Mouse (Mus musculus): ENCODE measurements around the gene Tmem100. TPM values are rescaled to one million over a fixed set of nuclear protein-coding genes. Genes with fewer than 3 reads are reported as not detected.

Tmem100 gene
- polyA plus RNA-seq, 2 experiments: 0.13 to 0.24 TPM

DNA sequence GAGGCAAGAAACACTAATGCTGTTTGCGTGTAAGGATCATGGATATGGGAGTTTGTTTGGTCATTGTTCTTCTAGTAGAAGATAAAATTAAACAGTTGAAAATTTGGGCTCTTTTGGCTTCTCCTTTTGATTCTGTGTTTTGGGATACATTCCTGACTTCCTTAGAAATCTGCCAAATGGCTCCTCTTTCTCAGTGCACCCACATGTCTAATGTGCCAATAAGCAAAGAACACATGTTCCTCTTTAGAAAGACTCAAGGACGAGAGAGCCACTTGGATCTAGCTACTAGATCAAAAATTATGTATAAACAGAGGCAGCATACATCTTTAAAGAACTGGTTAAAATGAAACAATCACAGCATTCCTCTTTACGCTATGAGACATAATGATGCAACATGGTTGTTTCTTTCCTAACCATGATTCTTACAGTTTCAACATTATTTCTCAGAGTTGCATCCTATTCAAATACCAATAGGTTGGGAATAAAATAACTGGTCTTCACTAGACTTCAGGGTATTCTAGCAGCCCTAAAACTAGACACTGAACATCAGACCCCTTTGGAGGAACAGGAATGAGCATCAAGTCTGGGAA is 50.6 kb downstream of the Tmem100 start:
- 68% methylated on average over 3 of the region's 3 CpGs for WGBS (ENCODE audit: insufficient replicate concordance)
- ATAC-seq (ENCODE audit: insufficient read depth) (no peak), DNase-seq (ENCODE audit: low read depth in 3 of 3, low spot score in 3 of 3) (no peak)
- Histone ChIP-seq H3K4me2 (ENCODE audit: low read depth) (no peak overlapping the region), H3K4me1 (replicated peaks; ENCODE audit: control insufficient read depth in 2 of 2, insufficient read depth in 2 of 2, low read length in 1 of 2) (no peaks in the 10 kb centered on the region), H3K36me3 (replicated peaks; ENCODE audit: control insufficient read depth, insufficient read depth, low read depth) (no peaks in the 10 kb centered on the region), H3K9ac (replicated peaks) (no peak overlapping the region), H3K9me3 (ENCODE audit: control insufficient read depth, low read length) (no peaks in the 10 kb centered on the region), H3K4me3 (ENCODE audit: insufficient read depth in 1 of 2, low read depth in 2 of 2, low read length in 2 of 2) (no peak overlapping the region), H3K27me3 (ENCODE audit: control insufficient read depth, insufficient read depth, low read length) (no peaks in the 10 kb centered on the region), H3K27ac (no peak overlapping the region)
- TF ChIP-seq EP300 (IDR thresholded peaks at IDR 0.05; ENCODE audit: low read depth): no peak
- TF ChIP-seq CTCF (IDR thresholded peaks at IDR 0.05; ENCODE audit: low read depth): no peak

DNA sequence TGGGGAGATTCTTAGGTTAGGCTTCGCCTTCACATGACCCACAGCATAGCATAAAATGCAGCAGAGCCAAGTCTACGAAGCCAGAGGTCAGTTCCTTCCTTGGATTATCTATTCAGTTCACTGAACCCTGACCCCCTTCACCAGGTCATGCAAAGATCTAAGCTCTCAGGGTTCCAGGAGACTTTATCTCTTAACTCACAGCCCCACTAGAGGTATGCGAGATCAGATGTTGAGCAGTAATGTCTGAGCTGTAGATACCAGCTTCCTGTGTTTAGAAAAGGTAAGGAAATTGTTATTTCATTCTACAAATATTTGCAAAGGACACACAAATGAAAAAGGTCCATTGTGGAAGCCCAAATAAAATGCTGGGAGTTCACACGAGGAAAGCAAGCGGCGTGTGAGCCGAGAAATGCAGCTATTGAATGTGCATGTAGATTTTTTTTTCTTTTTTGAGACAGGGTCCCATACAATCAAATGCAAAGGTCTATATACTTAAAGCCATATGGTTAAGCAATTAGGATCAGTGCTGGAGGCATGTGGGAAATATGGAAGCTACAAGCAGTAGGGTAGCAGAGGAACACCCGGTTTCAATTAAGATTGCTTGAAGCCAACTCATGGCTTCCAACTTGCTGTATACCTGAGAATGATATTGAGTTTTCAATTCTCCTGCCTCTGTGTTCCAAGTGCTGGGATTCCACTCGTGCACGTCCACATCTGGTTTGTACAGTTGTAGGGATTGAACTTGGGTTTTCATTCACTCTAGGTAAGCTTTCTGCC is 51.9 kb downstream of the Tmem100 start:
- ATAC-seq (ENCODE audit: insufficient read depth): no peak
- Histone ChIP-seq H3K9ac (replicated peaks) (no peak overlapping the region), H3K4me3 (ENCODE audit: insufficient read depth in 1 of 2, low read depth in 2 of 2, low read length in 2 of 2) (no peak overlapping the region), H3K4me1 (replicated peaks; ENCODE audit: control insufficient read depth in 2 of 2, insufficient read depth in 2 of 2, low read length in 1 of 2) (no peaks in the 10 kb centered on the region), H3K9me3 (ENCODE audit: control insufficient read depth, low read length) (no peaks in the 10 kb centered on the region), H3K4me2 (ENCODE audit: low read depth) (no peak overlapping the region), H3K27me3 (ENCODE audit: control insufficient read depth, insufficient read depth, low read length) (no peaks in the 10 kb centered on the region), H3K27ac (no peak overlapping the region), H3K36me3 (replicated peaks; ENCODE audit: control insufficient read depth, insufficient read depth, low read depth) (no peaks in the 10 kb centered on the region)
- TF ChIP-seq EP300 (IDR thresholded peaks at IDR 0.05; ENCODE audit: low read depth): no peak
- no peak for TF ChIP-seq CTCF (IDR thresholded peaks at IDR 0.05; ENCODE audit: low read depth)
- 60% methylated on average over 10 of the region's 10 CpGs for WGBS (ENCODE audit: insufficient replicate concordance)
- no peak for DNase-seq (ENCODE audit: low read depth in 3 of 3, low spot score in 3 of 3)

GRCm38 (mm10) chr11:90083042-90083441 is 52.9 kb downstream of the Tmem100 start:
- TF ChIP-seq EP300 (IDR thresholded peaks at IDR 0.05; ENCODE audit: low read depth) (no peak), CTCF (IDR thresholded peaks at IDR 0.05; ENCODE audit: low read depth) (no peak)
- Histone ChIP-seq H3K9ac (replicated peaks) (no peak overlapping the region), H3K36me3 (replicated peaks; ENCODE audit: control insufficient read depth, insufficient read depth, low read depth) (no peaks in the 10 kb centered on the region), H3K27ac (no peak overlapping the region), H3K4me2 (ENCODE audit: low read depth) (no peak overlapping the region), H3K27me3 (ENCODE audit: control insufficient read depth, insufficient read depth, low read length) (no peaks in the 10 kb centered on the region), H3K9me3 (ENCODE audit: control insufficient read depth, low read length) (no peaks in the 10 kb centered on the region), H3K4me1 (replicated peaks; ENCODE audit: control insufficient read depth in 2 of 2, insufficient read depth in 2 of 2, low read length in 1 of 2) (no peaks in the 10 kb centered on the region), H3K4me3 (ENCODE audit: insufficient read depth in 1 of 2, low read depth in 2 of 2, low read length in 2 of 2) (no peak overlapping the region)
- ATAC-seq (ENCODE audit: insufficient read depth) (no peak), DNase-seq (ENCODE audit: low read depth in 3 of 3, low spot score in 3 of 3) (no peak)
- 69% methylated on average over 3 of the region's 3 CpGs for WGBS (ENCODE audit: insufficient replicate concordance)

- Histone ChIP-seq H3K4me2 (ENCODE audit: low read depth) (no peak overlapping the region), H3K4me3 (ENCODE audit: insufficient read depth in 1 of 2, low read depth in 2 of 2, low read length in 2 of 2) (no peak overlapping the region), H3K9me3 (ENCODE audit: control insufficient read depth, low read length) (no peaks in the 10 kb centered on the region), H3K27me3 (ENCODE audit: control insufficient read depth, insufficient read depth, low read length) (no peaks in the 10 kb centered on the region), H3K27ac (no peak overlapping the region), H3K4me1 (replicated peaks; ENCODE audit: control insufficient read depth in 2 of 2, insufficient read depth in 2 of 2, low read length in 1 of 2) (no peaks in the 10 kb centered on the region), H3K36me3 (replicated peaks; ENCODE audit: control insufficient read depth, insufficient read depth, low read depth) (no peaks in the 10 kb centered on the region), H3K9ac (replicated peaks) (no peak overlapping the region)
- DNase-seq (ENCODE audit: low read depth in 3 of 3, low spot score in 3 of 3) (no peak), ATAC-seq (ENCODE audit: insufficient read depth) (no peak)
- 37% methylated on average over 5 of the region's 5 CpGs for WGBS (ENCODE audit: insufficient replicate concordance)
- no peak for TF ChIP-seq EP300 (IDR thresholded peaks at IDR 0.05; ENCODE audit: low read depth)
- no peak for TF ChIP-seq CTCF (IDR thresholded peaks at IDR 0.05; ENCODE audit: low read depth)
These were observed 54.0 kb downstream of the Tmem100 start for GRCm38 (mm10) chr11:90084166-90084565.

Other genes with a start within 250 kb of the Tmem100 start
- gene Pctp, start 27.5 kb upstream of the Tmem100 start, polyA plus RNA-seq (2012; rRNA removed): 3.6 and 5.1 TPM in 2 replicates
- 4.3 TPM in 2 replicates for gene Pctp, start 27.5 kb upstream of the Tmem100 start, polyA plus RNA-seq (2014; fragmentation: Nextera tagmentation; extraction: Ambion mirVana)
- 0.49 and 0.95 TPM in 2 replicates for gene Gm45716, start 157.3 kb downstream of the Tmem100 start, polyA plus RNA-seq (2012; rRNA removed)
- 2.6 and 2.8 TPM in 2 replicates for gene Gm45716, start 157.3 kb downstream of the Tmem100 start, polyA plus RNA-seq (2014; fragmentation: Nextera tagmentation; extraction: Ambion mirVana)
- 5.0 TPM in 2 replicates for gene Mmd, start 219.1 kb downstream of the Tmem100 start, polyA plus RNA-seq (2012; rRNA removed)
- gene Mmd, start 219.1 kb downstream of the Tmem100 start, polyA plus RNA-seq (2014; fragmentation: Nextera tagmentation; extraction: Ambion mirVana): 5.0 and 6.7 TPM in 2 replicates